Mouse (Mus musculus): ENCODE data around the gene Hbq1a. TPM values are rescaled to one million over a fixed set of nuclear protein-coding genes. Genes with fewer than 3 reads are reported as not detected.

The Hbq1a gene
- total RNA-seq (2023), result not detected

DNA sequence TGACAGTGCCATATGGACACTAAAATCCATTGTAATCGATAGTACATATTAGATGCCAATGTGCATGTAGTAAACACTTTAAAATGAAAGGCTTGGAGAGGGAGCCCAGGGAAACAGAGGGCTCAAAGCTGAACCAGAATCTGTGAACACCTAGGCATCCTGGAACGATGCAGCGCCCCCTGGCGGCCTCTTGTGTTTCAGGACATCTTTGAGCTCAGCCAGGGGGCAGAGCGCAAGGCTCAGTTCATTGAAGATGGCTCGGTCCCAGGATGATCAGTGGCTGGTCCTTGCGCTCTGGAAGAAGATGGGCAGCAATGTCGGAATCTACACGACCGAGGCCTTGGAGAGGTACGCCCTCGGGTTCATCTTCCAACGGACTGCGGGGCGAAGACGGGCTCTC lies at the start of gene Hbq1a:
TSS of gene Hbq1a (plus strand) at position 205 of the 400 bp plus-strand sequence.

DNA sequence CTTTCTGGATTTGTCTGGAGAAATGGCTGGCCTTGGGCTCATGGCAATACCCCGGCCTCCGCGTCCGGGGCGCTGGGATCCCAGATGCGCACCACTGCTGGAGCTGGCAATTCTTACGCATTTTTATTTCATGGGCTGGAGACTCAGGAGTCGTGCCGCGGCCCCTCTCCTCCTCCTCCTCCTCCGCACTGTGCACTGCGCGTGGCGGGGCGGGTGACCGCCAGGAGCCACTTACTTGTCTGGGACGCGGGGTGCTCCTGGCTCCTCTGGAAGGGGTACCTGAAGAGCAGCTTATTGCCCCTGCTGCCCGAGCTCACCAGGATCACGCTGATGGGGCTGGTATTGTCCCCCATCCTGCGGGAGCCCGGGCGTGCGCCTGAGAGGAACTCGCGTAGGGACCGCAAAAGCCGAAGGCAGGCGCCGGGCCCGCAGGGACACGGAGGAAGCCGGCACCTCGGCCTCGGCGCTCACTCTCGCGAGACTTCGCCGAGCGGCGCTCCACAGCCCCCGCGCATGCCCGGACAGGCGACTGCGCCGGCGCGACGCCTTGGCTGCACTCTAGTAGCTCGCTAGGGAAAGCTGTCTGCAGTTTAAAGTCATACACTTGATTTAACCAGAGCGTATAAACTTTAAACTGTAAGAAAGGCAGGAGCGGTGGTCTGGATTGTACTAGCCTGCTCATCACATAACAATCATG lies 32.5 kb upstream of the Hbq1a start, which contains the start of gene Nprl3:
TSS of gene Nprl3 (minus strand) at position 520 of the 697 bp plus-strand sequence.

DNA sequence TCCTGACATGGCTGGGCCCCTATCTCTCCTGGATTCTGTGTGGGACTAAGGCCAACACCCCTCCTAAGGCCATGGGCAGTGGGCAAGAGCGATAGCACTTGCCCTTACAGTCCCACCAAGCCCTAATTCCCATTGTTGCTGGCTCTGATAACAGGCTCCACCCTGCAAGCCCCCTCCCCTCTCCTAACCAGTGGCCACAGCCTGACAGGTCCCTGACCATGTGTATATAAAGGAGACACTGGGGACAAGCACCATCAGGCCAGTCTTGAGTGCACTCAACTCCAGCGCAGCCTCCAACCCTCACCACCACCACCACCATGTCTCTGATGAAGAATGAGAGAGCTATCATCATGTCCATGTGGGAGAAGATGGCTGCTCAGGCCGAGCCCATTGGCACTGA lies 23.5 kb upstream of the Hbq1a start, which contains the start of gene Hba-x:
TSS of gene Hba-x (plus strand) at position 54 of the 400 bp plus-strand sequence.

DNA sequence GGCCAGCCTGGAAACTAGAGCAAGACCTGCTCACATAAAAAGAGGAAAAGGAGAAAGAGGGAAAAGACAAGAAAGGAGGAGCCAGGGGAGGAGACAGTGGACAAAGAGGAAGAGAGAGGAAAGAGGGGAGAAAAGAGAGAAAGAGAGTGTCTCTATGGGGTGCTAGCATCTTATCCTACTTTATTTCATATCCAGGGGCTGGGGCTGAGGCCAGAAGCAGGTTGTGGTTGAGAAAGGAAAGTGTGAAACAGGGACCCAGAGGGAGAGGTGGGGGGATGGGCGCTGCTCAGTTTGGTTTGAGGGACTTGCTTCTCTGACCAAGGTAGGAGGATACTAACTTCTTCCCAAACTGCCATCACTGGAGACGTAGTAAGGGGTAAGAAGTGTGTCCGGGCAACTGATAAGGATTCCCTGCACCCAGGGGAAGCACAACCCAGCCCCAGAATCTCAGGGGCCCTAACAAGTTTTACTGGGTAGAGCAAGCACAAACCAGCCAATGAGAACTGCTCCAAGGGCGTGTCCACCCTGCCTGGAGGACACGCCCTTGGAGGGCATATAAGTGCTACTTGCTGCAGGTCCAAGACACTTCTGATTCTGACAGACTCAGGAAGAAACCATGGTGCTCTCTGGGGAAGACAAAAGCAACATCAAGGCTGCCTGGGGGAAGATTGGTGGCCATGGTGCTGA lies 16.6 kb upstream of the Hbq1a start, which contains the start of gene Hba-a1:
TSS of gene Hba-a1 (plus strand) at position 421 of the 687 bp plus-strand sequence.

DNA sequence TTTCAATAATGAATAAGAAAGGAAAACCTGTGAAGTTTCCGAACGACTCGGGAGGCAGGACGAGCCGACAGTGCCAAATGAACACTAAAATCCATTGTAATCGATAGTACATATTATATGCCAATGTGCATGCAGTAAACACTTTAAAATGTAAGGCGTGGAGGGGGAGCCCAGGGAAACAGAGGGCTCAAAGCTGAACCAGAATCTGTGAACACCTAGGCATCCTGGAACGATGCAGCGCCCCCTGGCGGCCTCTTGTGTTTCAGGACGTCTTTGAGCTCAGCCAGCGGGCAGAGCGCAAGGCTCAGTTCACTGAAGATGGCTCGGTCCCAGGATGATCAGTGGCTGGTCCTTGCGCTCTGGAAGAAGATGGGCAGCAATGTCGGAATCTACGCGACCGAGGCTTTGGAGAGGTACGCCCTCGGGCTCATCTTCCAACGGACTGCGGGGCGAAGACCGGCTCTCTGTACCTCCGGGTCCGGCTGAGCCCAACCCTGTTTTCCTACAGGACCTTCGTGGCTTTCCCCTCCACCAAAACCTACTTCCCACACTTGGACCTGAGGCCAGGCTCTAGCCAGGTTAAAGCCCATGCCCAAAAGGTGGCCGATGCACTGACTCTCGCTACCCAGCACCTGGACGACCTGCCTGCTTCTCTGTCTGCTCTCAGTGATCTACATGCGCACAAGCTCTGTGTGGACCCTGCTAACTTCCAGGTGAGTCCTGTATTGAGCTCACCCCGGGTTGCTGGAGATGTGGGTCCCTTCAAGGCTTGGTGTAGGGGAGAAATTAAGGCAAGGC lies 13.0 kb upstream of the Hbq1a start, which contains the start of gene Hbq1b:
TSS of gene Hbq1b (plus strand) at position 271 of the 798 bp plus-strand sequence.

DNA sequence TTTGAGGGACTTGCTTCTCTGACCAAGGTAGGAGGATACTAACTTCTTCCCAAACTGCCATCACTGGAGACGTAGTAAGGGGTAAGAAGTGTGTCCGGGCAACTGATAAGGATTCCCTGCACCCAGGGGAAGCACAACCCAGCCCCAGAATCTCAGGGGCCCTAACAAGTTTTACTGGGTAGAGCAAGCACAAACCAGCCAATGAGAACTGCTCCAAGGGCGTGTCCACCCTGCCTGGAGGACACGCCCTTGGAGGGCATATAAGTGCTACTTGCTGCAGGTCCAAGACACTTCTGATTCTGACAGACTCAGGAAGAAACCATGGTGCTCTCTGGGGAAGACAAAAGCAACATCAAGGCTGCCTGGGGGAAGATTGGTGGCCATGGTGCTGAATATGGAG lies 3.7 kb upstream of the Hbq1a start, which contains the start of gene Hba-a2:
TSS of gene Hba-a2 (plus strand) at position 287 of the 400 bp plus-strand sequence.

DNA sequence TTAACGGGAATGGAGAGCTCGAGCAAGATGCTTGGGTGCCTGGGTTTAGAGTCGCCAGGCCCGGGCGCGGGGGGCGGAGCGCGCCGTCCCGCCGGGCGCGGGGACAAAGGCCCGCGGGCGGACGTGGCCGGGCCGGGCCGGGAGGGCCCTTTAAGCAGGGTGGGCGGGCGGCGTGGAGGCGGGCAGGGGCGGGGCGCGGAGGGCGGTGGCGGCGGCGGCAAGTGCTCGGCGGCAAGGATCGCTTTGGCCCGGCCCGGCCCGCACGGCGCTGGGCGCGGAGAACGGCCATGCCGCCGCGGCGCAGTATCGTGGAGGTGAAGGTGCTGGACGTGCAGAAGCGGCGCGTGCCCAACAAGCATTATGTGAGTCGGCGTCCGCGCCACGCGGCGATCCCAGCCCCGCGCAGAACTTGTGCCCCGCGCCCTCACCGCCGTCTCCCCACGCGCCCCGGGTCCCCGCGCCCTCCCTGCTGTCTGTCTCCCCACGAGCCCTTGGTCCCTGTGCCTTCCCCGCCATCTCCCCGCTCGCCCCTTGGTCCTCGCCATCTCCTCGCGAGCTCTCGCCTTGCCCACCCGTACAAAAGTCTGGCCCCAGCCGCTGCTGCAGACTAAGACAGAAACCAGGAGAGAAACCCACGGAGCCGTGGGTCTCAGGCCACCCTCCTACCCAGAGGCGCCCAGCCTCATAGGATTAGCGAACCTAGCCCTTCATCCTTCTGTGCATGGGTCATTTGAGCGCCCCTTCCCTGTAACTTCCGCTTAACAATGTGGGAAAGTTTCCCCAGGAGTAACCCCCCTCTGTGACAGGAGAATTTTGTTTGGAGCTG lies 48.0 kb downstream of the Hbq1a start, which contains the start of gene Sh3pxd2b:
TSS of gene Sh3pxd2b (plus strand) at position 214 of the 826 bp plus-strand sequence.

Other genes starting within 250 kb of the Hbq1a start
- gene Il9r, start 99.8 kb upstream of the Hbq1a start, total RNA-seq (2023), result 5.5 TPM
- 13.9 TPM for gene Snrnp25, start 94.7 kb upstream of the Hbq1a start, total RNA-seq (2023)
- gene Rhbdf1, start 77.8 kb upstream of the Hbq1a start, total RNA-seq (2023), result 0.91 TPM
- 24.2 TPM for gene Mpg, start 73.6 kb upstream of the Hbq1a start, total RNA-seq (2023)
- gene Nprl3, start 32.4 kb upstream of the Hbq1a start, total RNA-seq (2023), result 56.2 TPM
- gene Hba-x, start 23.7 kb upstream of the Hbq1a start, total RNA-seq (2023), result not detected
- 2,503 TPM for gene Hba-a1, start 16.6 kb upstream of the Hbq1a start, total RNA-seq (2023)
- 1.5 TPM for gene Hbq1b, start 13.1 kb upstream of the Hbq1a start, total RNA-seq (2023)
- gene Hba-a2, start 3.6 kb upstream of the Hbq1a start, total RNA-seq (2023), result 3,017 TPM
- gene Sh3pxd2b, start 47.8 kb downstream of the Hbq1a start, total RNA-seq (2023), result 0.18 TPM
- 5.8 TPM for gene Ubtd2, start 155.3 kb downstream of the Hbq1a start, total RNA-seq (2023)
- gene Efcab9, start 232.0 kb downstream of the Hbq1a start, total RNA-seq (2023), result not detected
- gene Stk10, start 233.2 kb downstream of the Hbq1a start, total RNA-seq (2023), result 271 TPM